Mouse (Mus musculus) inflammation-experienced regulatory T-cells, adult 6 months (primary cell): Measurements from ENCODE around the gene Anp32e. TPM values are rescaled to one million over a fixed set of nuclear protein-coding genes. Genes with fewer than 3 reads are reported as not detected.
"Not testable (repeated sequence)": the region's sequence is repeated elsewhere in the genome, so short reads cannot be mapped to it uniquely, and the experiment has no call there.

Experiments
- ATAC-seq: one replicate; pipeline ENCODE4 v1.8.0; 2017
- polyA plus RNA-seq, 3 experiments: library from polyadenylated mRNA; unstranded; fragments of 100-300 nt; shearing (Covaris generic); gene quantifications; one replicate each; pipeline ENCODE4 v1.2.1; 2017

Gene Anp32e
- polyA plus RNA-seq, 3 experiments from 2014 or later = 164 to 282 (median 210) TPM

DNA sequence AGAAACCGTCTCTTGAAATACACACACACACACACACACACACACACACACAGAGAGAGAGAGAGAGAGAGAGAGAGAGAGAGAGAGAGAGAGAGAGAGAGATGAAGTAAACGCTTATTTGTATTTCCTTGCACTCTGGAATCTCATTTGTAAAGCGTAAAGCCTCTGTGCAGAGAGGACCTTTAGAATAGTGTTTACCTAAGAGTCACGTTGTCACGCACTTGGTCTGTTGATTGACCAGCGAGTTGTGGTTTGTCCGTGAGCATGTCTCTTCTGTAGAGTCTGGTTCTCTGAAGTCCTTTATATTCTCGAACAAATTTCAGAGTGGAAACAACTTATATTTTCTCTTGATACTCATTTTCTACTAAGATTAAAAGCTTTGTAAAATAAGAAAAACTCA lies 15.7 kb downstream of the Anp32e start:
- no peak for ATAC-seq

DNA sequence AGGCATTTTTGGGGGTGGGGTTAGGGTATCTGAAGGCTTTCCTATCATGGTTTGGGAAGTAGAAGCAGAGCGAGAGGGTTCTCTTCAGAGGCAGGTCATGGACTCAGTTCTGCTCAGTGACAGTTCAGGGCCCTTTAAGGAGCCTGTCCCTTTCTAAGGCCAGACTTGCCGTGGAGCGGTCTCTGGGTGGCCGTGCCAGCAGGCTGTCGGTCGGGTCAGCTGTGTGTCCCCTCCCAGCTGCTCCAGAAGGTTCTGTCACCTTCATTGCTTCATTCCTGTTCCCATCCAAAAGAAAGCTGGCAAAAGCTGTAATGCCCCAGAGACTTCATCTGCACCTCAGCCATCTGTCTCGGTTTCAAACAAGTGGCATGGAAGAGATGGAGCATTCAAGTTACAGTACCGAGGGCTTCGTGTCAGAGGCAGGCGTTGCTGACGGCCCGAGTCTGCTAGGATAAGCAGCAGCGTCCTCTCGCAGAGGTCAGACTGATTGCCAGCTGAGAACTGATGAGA lies 16.7 kb downstream of the Anp32e start:
- no peak for ATAC-seq

DNA sequence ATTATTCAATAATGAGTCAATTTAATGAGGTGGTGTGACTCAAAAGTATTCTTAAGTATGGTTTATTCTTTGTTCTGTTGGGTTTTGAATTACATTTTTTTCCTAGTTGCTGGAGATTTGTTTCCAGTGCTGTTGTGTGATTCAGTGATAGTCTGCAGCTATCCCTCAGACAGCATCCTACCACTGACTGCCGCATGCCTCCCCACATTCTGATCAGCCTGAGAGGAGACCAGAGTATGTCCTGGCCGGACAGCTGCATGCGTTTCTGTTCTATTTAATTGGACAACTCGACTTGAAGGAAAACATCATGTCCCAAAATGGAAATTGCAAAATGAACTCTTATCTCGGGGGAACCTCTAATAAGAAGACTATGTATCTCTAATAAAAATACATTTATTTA lies 19.3 kb downstream of the Anp32e start:
- no peak for ATAC-seq

DNA sequence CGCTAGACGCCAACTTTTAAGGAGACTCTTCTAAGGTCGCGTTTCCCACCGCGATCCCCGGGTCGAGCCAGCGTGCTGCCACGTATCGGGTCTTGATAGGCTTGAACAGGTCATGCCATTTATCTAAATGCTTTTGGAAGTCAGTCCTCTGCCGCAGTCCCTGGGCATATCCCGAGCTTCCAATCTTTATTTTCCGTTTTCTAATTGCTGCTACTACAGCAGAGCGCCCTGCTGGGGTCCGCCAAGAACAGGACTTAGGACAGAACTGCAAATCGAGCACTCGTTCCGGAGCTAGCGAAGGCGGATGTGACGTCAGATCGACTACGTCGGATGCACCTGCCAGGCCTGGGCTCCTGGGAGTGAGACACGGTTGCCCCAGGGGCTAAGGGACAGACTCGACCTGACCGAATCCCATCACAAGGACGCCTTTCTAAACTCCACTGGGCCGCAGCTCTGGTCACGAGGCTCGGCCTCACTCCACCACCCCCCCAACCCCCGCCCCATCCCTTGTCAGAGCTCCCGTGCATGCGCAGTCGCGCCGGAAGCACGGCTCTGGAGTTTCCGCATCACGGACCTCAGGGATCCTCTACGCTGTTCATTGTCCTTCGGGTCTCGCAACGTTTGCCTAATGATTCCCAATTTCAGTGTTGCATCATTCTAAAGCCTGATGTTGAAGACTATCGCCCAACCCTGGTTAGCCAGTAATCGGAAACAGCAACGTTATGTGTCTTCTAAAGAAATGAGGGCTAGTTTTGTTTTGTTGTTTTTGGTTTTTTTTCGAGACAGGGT lies 21.9 kb downstream of the Anp32e start:
- peak; percentile 88 for ATAC-seq

DNA sequence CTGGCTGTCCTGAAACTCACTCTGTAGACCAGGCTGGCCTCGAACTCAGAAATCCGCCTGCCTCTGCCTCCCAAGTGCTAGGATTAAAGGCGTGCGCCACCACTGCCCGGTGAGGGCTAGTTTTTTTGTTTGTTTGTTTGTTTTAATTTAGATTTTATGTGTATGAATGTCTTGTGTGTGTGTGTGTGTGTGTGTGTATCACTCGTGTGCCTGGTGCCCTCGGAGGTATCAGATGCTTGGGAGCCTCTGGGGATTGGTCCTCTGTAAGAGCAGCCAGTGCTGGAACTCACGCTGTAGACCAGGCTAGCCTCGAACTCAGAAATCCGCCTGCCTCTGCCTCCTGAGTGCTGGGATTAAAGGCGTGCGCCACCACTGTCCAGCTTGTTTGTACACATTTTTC lies 22.5 kb downstream of the Anp32e start:
- ATAC-seq = not testable (repeated sequence)

DNA sequence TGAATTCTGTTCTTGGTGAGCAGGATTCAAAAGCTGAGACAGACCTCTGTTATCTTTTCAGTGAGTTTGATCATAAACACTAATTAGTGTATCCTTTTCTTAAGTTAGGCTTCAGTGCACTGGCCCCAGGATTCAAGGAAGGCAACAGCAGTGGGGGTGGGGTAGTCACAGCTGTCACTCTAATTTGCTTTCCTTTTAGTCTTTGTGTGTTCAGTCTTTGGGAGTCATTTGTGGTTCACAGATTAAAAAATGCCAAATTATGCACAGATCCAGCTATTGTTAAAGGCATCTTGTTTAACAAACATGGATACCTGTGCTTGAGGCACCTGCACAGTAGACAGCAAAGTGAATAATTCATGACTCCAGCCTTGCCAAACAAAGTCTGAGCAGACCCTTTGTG lies 24.0 kb downstream of the Anp32e start:
- no peak for ATAC-seq

DNA sequence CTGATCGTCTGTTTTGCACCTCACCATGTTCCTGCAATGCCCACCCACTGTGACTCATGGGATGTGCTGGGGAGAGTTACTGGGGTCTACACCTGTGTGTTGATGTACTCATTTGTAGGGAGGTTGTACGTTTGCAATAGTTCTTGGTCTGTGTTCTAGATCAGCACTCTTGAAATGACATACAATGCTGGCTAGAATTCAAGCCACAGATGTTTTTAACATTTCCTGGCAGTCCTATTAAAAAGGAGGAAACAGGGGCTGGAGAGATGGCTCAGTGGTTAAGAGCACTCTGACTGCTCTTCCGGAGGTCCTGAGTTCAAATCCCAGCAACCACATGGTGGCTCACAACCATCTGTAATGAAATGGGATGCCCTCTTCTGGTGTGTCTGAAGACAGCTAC lies 24.5 kb downstream of the Anp32e start:
- no peak for ATAC-seq

DNA sequence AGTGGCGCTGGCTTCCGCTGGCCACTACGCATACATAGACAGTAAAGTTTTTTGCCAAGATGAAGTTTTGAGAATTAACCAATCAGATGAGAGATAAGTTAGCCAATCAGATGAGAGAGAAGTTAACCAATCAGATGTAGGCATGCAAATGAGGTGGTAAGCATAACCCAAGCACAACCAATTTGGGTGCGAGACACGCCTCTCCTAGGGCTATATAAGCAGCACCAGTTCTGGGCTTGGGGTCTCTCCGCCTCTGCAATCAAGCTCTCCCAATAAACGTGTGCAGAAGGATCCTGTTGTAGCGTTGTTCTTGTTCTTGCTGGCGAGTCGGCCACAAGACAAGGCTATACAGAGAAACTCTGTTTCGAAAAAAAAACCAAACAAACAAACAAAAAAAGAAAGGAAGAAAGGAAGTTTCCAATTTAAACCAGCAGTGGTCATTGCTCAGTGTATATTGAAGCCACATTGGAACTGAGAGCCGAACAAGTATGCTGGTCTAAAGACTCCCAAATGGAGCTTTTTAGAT lies 25.7 kb downstream of the Anp32e start:
- not testable (repeated sequence) for ATAC-seq

DNA sequence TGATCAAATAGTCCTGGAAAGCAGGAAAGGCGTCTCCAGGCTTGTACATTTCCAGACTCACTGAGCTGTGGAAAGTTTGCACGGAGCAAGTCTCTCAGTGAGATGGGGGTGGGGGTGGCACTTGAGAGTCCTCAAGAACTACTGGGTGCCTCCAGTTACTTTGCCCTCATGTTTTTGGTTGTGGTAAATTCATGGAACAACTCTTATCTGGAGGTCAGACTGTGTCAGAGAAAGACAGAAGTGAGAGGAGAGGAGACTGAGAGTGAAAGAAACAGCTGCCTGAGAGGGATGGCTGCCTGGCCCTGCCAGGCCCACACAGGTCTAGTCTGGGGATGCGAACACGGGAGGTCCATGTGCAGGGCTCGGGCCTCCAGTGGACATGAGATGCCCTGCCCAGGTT lies 26.3 kb downstream of the Anp32e start:
- ATAC-seq = no peak

DNA sequence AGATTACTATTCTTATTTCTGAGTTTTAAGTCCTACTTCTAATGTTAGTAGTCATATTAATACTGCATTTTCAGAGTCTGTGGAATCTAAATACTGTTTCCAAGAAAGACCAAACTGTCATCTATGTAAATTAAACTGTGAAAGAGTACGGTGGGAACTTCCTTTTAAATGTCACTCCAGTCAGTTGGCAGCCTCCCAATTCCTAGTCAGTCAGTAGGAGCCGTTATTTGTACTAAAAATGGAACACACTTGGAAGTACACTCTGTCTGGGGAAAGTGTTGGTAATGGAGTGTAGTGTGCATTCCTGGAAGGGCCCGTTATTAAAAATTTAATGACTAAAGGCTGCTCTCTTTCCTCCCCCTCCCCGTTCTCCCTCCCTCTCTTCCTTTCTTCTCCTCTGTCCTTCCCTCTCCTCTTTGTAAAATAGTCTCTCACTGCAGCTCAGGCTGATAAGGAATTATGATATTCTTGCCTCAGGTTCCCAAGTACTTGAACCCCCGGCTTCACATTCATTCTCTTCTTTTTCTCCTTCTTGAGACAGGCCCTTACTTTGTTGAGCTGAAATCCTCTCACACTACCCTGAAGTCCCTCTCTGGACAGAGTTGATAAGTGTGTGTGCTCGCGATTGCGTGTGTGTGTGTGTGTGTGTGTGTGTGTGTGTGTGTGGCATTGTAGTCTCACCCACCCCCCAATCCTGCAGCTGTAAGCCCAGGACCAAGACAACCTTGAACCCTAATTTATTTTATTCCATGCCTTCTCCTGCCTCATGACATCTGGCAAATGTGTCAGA lies 28.5 kb downstream of the Anp32e start:
- no peak for ATAC-seq

DNA sequence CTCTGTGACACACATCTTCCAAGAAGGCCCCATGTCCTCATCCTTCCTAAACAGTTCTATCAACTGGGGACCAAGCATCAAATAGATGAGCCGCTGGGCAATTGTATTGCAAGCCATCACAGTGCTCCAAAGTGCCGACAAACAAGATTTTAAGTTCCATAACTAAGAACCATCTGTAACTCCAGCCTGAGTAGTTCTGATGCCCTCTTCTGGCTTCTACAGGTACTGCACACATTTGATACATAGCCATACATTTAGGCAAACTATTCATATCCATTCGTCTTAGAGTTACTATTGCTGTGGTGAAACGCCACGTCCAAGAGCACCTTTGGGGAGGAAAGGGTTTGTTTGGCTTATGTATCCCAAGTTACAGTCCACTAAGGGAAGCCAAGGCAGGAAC lies 30.0 kb downstream of the Anp32e start:
- ATAC-seq = no peak

DNA sequence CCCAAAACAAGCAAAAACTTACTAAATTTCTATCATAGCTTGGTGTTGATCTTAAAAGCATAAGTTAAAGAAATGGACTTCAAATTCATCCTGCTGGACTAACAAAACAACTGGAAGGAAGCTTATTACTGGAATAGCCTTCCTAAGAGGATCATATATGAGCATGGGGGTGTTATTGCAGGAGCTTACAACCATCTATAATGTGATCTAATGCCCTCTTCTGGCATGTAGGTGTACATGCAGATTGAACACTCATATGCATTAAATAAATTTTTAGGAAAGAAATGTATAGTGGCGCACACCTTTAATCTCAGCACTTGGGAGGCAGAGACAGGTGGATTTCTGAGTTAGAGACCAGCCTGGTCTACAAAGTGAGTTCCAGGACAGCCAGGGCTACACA lies 30.8 kb downstream of the Anp32e start:
- no peak for ATAC-seq

DNA sequence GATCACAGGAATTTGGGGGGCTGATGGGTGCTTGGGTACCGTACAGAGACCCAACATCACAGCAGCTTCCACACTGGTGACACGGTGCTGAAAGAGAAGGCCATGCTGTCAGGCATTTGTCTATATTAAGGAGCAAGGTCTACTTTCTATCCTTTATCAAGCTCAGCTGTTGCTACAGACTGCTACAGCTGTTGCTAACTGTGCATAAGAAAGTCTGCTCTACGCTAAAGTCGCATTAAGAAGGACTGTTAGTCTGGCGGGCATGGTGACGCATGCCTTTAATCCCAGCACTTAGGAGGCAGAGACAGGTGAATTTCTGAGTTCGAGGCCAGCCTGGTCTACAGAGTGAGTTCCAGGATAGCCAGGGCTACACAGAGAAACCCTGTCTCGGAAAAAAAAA lies 33.1 kb downstream of the Anp32e start:
- ATAC-seq = not testable (repeated sequence)

DNA sequence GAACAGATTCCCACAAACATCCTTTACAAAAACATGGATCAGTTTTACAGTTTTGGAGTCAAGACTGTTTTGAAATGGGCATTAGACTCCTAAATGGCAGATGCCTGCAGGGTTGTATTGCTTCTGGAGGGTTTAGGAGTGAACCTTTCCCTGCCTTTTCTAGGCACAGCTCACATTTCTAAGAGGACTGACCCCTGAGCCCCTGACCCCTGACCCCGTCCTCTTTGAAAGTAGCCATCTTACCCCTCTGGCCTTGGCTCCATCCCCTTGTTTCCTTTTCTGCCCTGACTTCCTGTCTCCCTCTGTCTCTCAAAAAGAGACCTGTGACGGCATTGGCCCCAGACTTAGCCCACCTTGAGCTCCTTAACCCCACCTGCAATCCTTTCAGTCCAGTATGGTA lies 34.2 kb downstream of the Anp32e start:
- ATAC-seq = no peak

DNA sequence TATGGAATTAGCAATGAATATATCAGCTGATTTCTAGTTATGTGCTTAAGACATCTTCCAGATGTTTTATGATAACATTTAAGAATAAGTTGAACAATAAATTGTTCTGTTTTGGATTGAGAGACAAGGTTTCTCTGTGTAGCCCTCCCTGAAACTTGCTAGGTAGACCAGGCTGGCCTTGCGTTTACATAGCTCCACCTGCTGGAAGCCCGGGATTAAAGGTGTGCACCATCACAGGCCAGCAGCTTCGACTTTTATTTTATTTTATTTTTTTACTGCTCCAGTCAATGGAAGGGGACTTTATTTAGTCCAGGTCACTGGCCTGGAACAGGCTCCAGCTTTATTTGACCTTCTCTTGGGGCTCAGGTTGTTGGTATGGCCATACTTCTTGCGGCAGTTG lies 34.6 kb downstream of the Anp32e start:
- no peak for ATAC-seq

DNA sequence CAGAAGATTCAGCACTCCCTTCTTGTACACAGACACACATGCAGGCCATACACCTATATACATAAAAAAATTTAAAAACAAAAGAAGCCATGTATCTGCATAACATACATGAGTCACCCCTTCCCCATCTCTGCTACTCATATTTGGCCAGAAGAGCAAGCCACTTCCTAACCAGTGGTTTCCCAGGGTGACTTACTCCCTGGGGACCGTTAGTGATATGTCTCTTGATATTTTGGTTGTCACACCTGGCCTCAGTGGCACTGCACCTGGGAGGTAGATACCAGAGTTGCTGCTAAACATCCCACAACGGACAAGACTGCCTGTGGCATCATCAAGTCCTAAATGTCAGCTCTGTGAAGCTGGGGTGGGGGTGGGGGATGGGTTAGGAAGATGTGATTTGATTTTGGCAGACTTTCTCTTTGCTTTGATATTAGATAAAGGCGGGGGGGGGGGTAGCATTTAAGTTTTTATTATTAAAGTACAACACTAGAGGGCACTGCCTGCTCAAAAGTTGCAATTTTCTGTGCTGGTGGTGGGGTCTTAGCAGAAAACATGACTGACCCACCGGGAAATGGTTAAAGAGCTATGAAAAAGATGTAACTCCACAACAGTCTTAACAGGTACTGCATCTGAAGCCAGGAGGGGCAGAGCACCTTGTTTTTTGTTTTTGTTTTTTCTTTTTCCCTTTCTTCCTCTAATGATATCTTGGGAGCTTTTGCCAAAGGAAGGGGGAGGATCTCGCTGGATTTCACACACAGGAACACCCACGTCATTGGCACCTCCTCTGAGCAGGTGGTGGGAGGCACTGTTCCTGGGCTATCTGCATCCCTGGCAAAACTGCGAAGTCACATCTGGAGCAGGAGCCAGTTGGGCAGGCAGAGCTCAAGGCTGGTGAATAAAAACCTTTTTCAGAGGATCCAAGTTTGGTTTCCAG lies 36.7 kb downstream of the Anp32e start:
- ATAC-seq = peak; percentile 58

DNA sequence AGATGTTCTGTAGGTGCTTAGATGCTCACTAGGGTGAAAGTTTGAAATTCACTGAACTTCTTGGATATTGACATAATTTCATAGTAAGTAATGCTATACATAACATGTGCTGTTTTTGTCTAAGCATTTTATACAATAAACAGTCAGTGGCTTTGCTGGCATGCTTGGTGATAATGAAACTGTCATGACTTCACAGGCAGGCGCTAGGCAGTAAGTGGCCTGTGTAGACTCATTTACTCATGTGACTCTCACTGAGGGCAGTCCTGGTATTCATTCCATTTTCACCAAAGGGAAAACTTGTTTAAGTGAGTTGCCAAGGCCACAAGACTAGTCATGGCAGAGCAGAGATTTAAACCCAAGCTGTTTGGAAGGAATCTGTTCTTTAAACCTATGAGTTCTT lies 40.2 kb downstream of the Anp32e start:
- no peak for ATAC-seq

DNA sequence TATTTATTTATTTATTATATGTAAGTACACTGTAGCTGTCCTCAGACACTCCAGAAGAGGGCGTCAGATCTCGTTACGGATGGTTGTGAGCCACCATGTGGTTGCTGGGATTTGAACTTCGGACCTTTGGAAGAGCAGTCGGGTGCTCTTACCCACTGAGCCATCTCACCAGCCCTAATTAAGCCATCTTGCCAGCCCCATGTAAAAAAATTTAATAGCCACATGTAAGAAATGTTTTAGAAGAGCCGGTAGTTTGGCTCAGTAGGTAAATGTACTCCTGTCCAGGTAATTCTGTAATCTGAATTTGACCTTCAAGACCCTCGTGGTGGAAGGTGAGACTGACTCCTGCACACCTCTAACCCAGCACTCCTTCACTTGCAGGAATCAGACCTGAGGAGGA lies 41.6 kb downstream of the Anp32e start:
- not testable (repeated sequence) for ATAC-seq

DNA sequence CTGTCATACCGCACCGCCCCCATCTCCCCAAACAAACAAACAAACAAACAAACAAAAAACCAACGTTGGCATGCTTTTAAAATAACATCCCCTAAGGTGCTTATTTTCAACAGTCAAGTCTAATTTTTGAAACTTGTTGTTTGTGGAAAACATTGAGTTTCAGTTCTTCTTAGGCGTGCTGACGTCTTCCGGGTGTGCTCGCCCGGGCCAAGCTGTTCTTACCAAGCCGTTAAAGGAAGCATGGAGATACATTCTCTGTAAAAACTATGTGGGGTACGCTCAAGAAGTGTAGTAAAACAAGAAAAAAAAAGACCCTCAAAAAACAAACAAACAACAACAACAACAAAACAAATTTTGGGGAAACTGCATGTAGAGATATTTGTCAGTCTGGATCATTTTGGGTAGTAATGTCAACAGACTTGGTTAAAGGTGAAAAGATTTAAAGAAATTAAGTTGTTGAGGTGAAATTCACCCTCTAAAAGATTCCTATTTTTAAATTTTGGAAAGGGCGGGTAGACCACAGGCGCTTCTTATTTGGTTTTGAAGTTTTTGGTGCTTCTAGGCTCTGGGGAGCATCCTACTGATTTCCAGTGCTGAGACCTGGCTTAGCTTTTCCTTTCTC lies 43.3 kb downstream of the Anp32e start:
- ATAC-seq = peak; percentile 57

DNA sequence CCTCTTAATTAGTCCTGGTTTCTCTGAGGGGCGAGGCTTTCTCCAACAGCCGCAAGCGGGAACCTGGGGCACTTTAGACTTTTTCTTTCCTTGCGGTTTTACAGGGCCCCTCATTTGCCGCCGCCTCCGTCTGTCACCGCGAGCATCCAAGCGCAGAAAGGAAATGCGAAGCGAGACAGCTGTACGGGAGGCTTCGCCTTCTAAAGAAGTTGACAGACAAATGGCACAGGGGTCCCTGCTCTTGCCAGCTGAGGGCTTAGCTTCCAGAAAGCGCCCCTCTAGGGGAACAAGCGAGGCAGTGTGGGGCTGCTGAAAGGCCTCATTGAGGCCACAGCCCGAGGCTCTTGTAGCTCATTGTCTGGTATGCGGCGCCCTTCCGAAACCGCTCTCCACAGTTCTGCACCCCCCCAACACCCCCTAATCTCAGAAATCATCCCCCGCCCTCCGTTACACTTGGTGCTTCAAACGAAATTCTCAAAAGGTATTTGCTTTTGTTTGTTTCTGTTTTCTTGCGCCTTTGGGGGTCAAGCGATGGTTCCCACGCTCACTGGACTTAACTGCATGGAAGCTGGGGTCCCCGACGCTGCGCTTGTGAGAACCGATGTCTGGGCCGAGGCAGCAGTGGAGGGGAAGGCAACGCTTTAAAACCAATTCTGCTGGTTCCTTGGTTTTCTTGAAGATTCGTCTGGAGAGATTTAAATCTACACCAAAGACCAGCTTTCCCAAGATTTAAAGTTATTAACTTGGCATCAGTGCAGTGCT lies 44.0 kb downstream of the Anp32e start:
- peak; percentile 70 for ATAC-seq

DNA sequence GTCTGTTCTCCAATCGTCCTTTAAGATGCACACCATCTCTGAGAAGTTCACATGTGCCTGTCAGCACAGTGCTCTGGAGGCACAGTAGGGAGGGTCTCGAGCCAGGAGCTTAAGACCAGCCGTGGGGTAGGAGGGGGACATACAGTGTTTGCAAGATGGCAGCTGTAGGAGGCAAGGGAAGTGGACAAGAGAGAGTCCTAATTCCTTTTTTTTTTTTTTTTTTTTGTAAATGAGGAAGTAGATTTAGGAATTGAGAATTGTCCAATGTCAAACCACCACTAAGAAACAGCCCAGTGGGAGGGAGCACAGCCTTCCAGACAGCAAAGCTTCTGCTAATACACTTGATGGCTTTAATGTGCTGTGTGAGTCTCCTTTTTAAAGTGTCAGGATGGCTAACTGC lies 48.0 kb downstream of the Anp32e start:
- no peak for ATAC-seq
